12 mouse cellular contexts compared by ENCODE assay signal in the genomic region with DNA sequence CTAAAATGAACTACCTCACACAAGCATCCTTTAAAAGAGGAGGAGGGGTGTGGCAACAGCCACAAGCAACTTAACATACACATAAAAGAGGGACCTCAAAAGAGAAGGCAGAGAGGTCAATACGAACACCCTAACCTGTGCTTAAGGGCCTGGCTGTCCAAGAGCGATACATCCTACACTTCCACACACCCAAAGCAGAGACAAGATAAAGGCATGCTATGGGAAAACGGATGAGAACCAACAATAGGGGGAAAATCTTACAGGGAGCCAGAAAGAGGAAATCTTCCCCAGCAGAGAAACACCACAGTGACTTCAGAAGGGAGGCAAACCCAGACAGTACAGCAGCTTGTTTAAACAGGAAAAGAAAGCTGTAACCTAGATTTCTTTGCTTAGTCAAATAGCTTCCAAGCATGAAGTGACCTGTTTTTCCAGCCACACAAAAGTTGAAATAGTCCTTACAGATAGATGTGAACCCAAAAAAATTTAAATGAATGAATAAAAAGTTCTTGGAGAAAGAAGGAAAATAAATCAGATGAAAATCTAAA. TPM values are rescaled to one million over a fixed set of nuclear protein-coding genes. Genes with fewer than 3 reads are reported as not detected.
A peak's percentile ranks its signal among the peaks of the same experiment; 100 is the strongest.
DNase-seq lines count a peak whose midpoint lies in the region; ATAC-seq lines count a peak whose summit lies in the region.
"Had no signal": no experiment of that assay in that cellular context is flagged by ENCODE, and none has a peak within 500 bp of the region (broad histone marks: within the 10 kb centered on the region; RNA-seq: fewer than 3 reads in every experiment).

No protein-coding gene starts in this region.

- no peaks in the 10 kb centered on the region for H3K36me3 ChIP-seq in heart, embryonic 13.5 days
- H3K36me3 ChIP-seq in heart, embryonic 10.5 days = no peaks in the 10 kb centered on the region
- no peaks in the 10 kb centered on the region for H3K36me3 ChIP-seq in lung, embryonic 15.5 days
- H3K36me3 ChIP-seq in embryonic facial prominence, embryonic 13.5 days = no peaks in the 10 kb centered on the region

- no peak for DNase-seq in heart, embryonic 10.5 days (ENCODE audit: low spot score)
- DNase-seq in lung, postnatal 10 days = no peak
- DNase-seq in thymus, postnatal 14 days = peak; percentile 44
- no peak for DNase-seq in embryo, embryonic 10.5 days (ENCODE audit: low spot score)
- no peak for DNase-seq in adipocyte (ENCODE audit: low spot score)
- DNase-seq: cerebellum, postnatal 25 days; kidney, adult 9 months had no signal

- no peak for ATAC-seq in heart, embryonic 13.5 days (ENCODE audit: extremely low read depth, insufficient number of reproducible peaks, low FRiP score, low TSS enrichment)
- ATAC-seq in lung, embryonic 15.5 days (ENCODE audit: borderline replicate concordance, extremely low read depth, low FRiP score, low TSS enrichment) = no peak
- no peak for ATAC-seq in embryonic facial prominence, embryonic 13.5 days (ENCODE audit: insufficient number of reproducible peaks, insufficient read depth, low FRiP score, low TSS enrichment, low read depth)
- ATAC-seq: CD4-positive, CD25-positive, alpha-beta regulatory T cell, adult 4 months; hindbrain, postnatal 0 days had no signal

- H3K9ac ChIP-seq in heart, embryonic 13.5 days = no peak overlapping the region
- H3K9ac ChIP-seq in lung, embryonic 15.5 days = no peak overlapping the region
- no peak overlapping the region for H3K9ac ChIP-seq in embryonic facial prominence, embryonic 13.5 days

- peak overlapping the region; percentile 24 for H3K27ac ChIP-seq in heart, embryonic 13.5 days (replicated peaks)
- H3K27ac ChIP-seq in heart, embryonic 10.5 days = no peak overlapping the region
- H3K27ac ChIP-seq in lung, embryonic 15.5 days = 0 out of 2 replicates have a peak overlapping the region, but pooled peaks have one; percentile 41
- peak overlapping the region; percentile 39; the same call in 1 of the 2 replicates for H3K27ac ChIP-seq in embryonic facial prominence, embryonic 13.5 days
- H3K27ac ChIP-seq: hindbrain, postnatal 0 days had no signal

- 54% methylated on average over 3 of the region's 3 CpGs for WGBS in heart, embryonic 13.5 days
- 55% methylated on average over 3 of the region's 3 CpGs for WGBS in heart, embryonic 10.5 days
- 41% methylated on average over 3 of the region's 3 CpGs for WGBS in lung, embryonic 15.5 days
- WGBS in embryonic facial prominence, embryonic 13.5 days = 60% methylated on average over 3 of the region's 3 CpGs

- H3K27me3 ChIP-seq in heart, embryonic 13.5 days (replicated peaks) = no peaks in the 10 kb centered on the region
- H3K27me3 ChIP-seq in heart, embryonic 10.5 days (ENCODE audit: insufficient read depth, poor library complexity, severe bottlenecking) = no peaks in the 10 kb centered on the region
- H3K27me3 ChIP-seq in lung, embryonic 15.5 days = no peaks in the 10 kb centered on the region
- no peaks in the 10 kb centered on the region for H3K27me3 ChIP-seq in embryonic facial prominence, embryonic 13.5 days

- no peaks in the 10 kb centered on the region for H3K9me3 ChIP-seq in heart, embryonic 13.5 days
- no peaks in the 10 kb centered on the region for H3K9me3 ChIP-seq in heart, embryonic 10.5 days
- no peaks in the 10 kb centered on the region for H3K9me3 ChIP-seq in lung, embryonic 15.5 days
- no peaks in the 10 kb centered on the region for H3K9me3 ChIP-seq in embryonic facial prominence, embryonic 13.5 days

- H3K4me3 ChIP-seq in heart, embryonic 13.5 days = no peak overlapping the region
- H3K4me3 ChIP-seq in heart, embryonic 10.5 days = no peak overlapping the region
- H3K4me3 ChIP-seq in lung, embryonic 15.5 days = no peak overlapping the region
- H3K4me3 ChIP-seq in embryonic facial prominence, embryonic 13.5 days = no peak overlapping the region

- 0 out of 2 replicates have a peak, but pooled peaks cover 2% of the 10 kb centered on the region for H3K4me1 ChIP-seq in heart, embryonic 13.5 days
- no peaks in the 10 kb centered on the region for H3K4me1 ChIP-seq in heart, embryonic 10.5 days
- H3K4me1 ChIP-seq in lung, embryonic 15.5 days = peaks cover 17% of the 10 kb centered on the region
- 0 out of 2 replicates have a peak, but pooled peaks cover 2% of the 10 kb centered on the region for H3K4me1 ChIP-seq in embryonic facial prominence, embryonic 13.5 days

- no peak overlapping the region for H3K4me2 ChIP-seq in heart, embryonic 13.5 days
- H3K4me2 ChIP-seq in lung, embryonic 15.5 days = no peak overlapping the region
- H3K4me2 ChIP-seq in embryonic facial prominence, embryonic 13.5 days = no peak overlapping the region

RNA-seq across cellular contexts. Expression of a gene that starts 17.8 kb away (rescaled TPM):
- 7.8 and 8.4 TPM in 2 replicates for polyA plus RNA-seq in heart, embryonic 13.5 days (2015; fragmentation: Nextera tagmentation; extraction: Ambion mirVana)
- polyA plus RNA-seq in heart, embryonic 10.5 days (2016; fragmentation: Nextera tagmentation; extraction: Ambion mirVana) = 8.2 and 11.2 TPM in 2 replicates
- 14.4 TPM in 2 replicates for polyA plus RNA-seq in lung, embryonic 15.5 days (2015; fragmentation: Nextera tagmentation; extraction: Ambion mirVana)
- polyA plus RNA-seq in embryonic facial prominence, embryonic 13.5 days (2015; fragmentation: Nextera tagmentation; extraction: Ambion mirVana) = 15.5 and 16.9 TPM in 2 replicates
